Mouse (Mus musculus) layer of hippocampus, adult 9-10 months (tissue): ENCODE results near the gene Zswim1.

ENCODE experiments used
- DNase-seq: peaks from one replicate; pipeline ENCODE4 v3.0.0; 2022; ENCODE audit warnings: low spot score

The Zswim1 gene

GRCm38 (mm10) chr2:164822636-164823165 is at the start of gene Zswim1:
Gene Zswim1 (plus strand): TSS chr2:164822686.
- peak; percentile 100 for DNase-seq

DNA sequence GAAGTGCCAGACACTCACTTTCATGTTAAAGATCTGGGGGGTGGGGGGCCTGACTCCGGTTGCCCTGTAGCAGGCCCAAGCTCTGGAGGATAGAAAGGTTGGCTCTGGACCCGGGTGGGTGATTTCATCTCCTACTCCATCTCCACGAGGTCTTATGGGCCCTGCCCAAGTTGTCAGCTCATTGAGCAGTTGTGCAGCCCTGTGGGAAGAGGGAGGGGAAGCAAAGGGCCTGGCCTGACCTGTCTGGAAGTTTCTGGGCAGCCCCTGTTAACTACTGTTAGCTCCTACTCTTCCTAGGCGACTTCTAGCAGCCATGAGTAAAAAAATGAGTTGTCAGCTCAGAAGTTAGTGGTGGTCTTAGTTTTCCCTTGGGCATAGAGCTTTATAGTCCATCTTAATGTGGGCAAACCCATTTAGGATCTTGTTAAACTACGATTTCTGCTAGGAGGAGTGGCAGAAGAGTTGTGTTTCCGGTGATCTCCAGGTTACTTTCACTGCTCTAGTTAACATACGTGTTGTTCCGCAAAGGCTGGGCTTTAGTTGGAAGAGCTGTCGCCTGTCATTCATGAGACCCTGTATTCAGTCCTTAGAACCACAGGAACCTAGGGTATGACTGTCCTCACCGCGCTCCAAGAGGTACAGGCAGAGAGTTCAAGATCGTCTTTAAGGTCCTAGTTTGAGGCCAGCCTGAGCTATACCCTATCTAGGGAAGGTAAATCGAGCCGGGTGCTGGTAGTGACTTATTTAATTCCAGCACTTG is 49.1 kb upstream of the Zswim1 start:
- no peak for DNase-seq

DNA sequence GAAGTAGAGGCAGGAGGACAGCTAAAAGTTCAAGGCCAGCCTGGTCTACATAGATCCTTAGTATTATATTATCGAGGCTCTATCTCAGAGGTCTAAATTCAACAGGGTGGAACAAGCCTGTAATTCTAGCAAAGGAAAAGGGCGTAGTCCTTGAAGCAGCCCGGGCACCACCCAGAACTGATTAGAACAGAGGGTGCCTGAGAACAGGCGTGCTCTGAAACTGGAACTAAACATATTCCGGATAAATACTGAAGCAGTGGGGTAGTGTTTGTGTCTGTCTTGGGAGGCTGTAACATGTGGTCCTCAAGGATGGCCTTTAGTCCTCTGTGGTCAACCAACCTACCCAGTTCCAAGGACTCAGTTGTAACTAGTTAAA is 48.5 kb upstream of the Zswim1 start:
- no peak for DNase-seq

- DNase-seq = no peak
These were observed 46.4 kb upstream of the Zswim1 start for GRCm38 (mm10) chr2:164776130-164776529.

- no peak for DNase-seq
These were observed 45.7 kb upstream of the Zswim1 start for GRCm38 (mm10) chr2:164776801-164777200.

GRCm38 (mm10) chr2:164777246-164778014 is 45.1 kb upstream of the Zswim1 start:
- no peak for DNase-seq

DNA sequence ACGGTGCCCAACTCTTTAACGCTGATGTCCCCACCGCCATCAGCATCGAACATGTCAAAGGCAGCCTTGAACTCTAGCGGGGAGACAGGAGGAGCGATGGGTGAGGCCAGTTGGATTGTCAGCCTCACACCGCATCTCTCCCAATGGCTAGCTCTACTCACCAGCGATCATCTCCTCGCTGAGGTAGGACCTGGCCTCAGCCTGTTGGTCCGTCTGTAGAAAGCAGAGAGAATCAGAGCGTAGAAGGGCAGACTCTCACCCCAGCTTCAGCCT is 44.5 kb upstream of the Zswim1 start:
- DNase-seq = no peak

DNA sequence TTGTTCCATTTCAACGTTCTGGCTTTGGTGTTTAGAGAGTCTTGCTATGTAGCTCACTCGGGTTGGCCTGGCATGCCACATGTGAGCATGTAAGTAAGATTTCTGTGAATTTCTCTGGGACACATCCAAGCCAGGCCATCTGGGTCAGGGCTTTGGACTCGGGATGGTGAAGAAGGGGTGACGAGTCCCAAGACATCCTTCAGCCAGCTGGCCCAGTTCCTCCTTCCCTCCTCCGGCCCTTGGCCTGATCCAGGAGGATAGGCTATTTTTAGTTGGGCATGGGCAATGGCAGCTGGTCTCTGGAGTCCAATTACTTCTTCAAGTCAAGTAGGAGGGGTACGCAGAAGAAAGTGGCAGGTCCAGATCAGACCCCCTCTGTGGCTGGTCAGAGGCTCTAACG is 43.7 kb upstream of the Zswim1 start:
- DNase-seq = no peak

DNA sequence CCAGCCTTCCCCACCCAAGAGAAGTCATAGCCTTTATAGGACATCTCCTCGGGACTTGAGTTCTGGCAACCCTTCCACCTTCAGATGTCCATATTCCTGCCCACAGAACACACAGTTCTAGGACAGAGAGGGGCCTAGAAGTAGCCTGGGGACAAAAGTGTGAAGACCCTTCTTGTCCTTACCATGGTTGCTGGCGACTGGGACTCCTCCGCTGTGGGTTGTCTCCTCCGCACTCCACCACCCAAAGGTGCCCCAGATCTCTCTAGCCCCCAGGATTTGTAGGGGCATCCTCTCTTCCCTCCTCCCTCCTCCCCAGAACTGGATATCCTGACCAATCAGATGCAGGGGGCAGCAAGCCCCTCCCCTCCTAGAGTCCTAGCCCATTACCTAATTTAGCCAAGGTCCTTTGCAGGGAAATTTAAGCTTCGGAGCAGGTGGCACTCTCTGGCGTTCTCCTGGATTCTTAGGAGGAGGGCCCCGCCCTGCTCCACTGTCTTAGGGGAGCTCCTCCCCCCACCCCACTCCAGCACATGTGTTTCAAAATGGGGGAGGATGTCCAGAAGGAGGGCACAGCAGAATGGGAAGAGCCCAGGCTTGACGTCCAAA is 42.9 kb upstream of the Zswim1 start, which contains the start of gene Tnnc2:
Gene Tnnc2 (minus strand): TSS at position 487 of the 606 bp plus-strand sequence.
- no peak for DNase-seq

- DNase-seq = no peak
These were observed 40.6 kb upstream of the Zswim1 start for GRCm38 (mm10) chr2:164781876-164782275.

GRCm38 (mm10) chr2:164783926-164784581 is 38.4 kb upstream of the Zswim1 start:
- DNase-seq = no peak

- DNase-seq = no peak
These were observed 37.5 kb upstream of the Zswim1 start for GRCm38 (mm10) chr2:164784869-164785420.

DNA sequence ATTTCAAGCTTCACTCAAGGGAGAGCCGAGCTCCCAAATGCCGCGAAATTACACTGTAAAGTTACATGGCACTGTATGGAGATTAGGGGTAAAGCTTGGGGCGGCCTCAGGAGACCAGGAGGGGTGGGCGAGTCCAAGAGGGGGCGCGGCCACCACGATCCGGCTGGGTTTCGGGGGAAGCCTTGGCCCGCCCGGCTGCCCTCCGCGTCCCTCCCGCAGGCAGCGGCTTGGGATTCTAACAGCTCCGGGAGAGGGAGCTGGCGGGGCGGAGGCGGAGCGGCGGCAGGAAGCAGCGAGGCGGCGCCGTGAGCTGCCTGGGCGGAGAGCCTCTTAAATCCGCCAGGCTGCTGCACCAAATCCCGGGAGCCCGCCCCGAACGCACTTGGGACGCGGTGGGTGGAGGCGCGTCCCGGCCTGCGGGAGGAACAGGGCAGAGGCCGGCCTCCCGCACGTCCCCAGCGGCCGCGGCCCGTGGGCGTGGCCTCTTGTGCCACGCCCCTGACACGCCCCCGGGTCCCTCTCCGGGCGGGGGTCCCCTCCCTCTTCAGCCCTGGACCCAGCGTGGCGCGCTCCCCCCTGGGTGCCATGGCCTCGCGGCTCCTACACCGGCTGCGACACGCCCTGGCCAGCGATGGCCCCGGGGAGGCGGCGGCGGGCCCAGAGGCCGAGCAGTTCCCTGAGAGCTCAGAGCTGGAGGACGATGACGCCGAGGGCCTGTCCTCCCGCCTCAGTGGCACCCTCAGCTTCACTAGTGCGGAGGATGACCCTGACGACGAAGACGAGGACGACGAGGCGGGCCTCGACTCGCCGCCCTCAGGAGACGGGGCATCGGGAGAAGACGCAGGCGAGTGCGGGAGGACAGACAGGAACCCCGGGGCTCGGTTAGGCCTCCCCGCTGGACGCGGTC is 36.8 kb upstream of the Zswim1 start, which contains the start of gene Snx21:
Gene Snx21 (plus strand): TSS at position 343 of the 907 bp plus-strand sequence.
- DNase-seq = no peak

DNA sequence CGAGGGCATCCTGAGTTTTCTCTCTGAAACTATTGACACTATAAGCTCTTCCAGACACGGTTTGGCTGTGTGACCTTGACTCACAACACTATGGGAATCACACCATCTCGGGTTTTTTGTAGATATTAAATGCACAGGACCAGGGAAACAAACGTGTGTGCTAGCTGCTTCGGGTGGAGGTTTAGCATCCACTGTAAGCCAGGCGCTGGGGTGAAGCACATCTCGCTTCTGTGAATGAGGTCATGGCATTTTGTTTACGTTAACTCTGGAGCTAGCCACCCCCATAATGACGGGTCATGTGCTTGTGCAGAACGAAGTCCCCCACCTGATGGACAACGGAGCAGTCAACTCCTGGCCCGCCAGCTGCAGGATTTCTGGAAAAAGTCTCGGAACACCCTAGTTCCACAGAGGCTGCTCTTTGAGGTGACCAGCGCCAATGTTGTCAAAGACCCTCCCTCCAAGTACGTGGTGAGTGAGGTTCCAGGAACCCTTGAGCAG is 36.0 kb upstream of the Zswim1 start:
- DNase-seq = no peak

DNA sequence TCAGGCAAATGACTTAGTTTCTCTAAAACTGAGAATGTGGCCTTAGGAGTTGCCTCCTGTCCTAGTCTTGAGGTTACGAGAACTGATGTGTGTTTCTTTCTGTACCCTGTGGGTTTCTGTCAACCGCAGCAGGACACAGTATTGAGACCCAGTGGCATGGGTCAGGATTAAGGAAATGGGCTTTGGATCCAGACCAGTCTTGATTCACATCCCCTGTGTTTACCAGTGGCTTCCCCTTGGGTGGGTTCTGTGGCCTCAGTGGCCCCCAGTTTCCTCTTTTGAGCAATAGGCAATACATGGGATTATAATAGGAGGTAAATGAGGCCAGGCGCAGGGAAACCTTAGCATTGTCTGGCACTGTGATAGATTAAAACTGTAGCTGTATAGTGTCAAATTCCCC is 35.5 kb upstream of the Zswim1 start:
- no peak for DNase-seq

DNA sequence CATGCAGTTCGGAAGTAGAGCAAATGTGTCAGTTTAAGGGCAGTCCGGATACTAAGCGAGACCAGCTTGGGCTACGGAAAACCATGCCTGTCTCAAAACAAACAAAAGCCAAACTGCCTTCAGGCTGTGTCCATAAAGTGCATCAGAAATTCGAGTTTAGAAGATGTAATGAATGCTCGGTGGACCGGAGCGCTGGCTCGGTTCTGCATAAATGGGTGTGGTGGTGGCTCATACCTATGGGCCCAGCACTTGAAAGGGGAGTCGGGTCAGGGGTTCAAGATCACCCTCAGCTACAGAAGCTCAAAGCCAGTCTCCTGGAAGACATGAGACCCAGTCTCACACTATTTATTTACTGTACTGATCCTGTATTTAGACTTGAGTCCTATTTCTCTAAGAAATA is 34.7 kb upstream of the Zswim1 start:
- no peak for DNase-seq

GRCm38 (mm10) chr2:164788411-164788810 is 34.1 kb upstream of the Zswim1 start:
- DNase-seq = no peak

DNA sequence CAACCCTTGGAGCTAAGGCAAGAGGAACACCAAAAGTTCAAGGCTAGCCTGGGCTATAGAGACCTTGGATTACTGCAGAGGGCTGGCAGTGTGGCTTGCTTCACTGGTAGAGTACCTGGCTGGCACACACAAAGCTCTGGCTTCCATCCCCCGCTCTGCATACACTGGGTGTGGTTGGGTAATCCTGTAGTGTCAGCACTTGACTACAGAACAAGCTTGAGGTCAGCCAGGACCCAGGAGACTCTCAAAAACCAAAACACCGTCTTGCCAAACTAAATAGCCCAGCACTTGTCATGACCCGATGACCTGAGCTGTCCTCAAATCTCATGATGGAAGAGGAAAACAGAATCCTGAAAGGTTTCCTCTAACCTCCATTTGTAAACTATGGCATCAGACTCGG is 32.0 kb upstream of the Zswim1 start:
- DNase-seq = no peak

DNA sequence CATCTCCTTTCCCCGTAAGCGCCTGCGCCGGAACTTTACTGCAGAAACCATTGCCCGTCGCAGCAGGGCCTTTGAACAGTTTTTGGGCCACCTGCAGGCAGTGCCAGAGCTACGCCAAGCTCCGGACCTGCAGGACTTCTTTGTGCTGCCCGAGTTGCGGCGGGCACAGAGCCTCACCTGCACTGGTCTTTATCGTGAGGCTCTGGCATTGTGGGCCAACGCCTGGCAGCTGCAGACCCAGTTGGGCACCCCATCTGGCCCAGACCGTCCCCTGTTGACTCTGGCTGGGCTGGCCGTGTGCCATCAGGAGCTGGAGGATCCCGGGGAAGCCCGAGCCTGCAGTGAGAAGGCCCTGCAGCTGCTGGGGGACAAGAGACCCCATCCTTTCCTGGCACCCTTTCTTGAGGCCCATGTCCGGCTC is 30.6 kb upstream of the Zswim1 start:
- DNase-seq = no peak

DNA sequence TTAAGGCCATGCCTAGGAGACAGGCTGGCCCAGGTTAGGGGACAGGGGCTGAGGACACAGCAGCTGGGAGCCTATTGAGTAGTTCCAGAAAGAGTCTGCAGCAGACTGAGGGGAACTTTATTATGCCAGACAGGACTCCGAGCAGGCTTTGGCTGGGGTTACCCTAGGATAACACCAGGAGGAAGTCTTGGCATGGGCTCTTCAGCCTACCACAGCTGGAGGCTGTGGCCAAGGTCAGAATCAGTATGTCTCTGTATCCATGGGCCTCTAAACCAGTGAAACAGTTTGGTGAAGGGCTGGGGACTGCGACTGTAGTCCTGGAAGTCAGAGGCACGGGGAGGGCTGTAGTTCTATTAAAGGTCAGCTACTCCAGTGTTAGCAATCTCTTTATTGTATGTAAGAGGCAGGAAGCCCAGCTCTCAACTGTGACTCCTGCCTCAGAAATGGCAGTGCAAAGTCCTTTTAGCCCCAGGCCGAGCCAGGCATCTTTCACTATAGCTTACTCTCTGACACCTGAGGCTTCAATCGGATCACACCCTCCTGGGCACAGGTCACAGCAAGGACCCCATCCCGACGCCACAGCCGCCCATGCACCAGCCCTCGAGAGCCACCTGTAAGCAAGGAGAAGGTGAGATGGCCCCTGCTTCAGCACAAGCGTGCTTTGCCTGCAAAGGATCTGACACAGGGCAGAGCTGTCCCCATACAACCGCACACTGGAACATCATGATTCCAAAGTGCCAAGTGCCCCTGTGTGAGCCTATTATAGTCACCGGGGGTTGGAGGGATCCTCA is 29.9 kb upstream of the Zswim1 start:
- no peak for DNase-seq
